Mouse (Mus musculus): Measurements from ENCODE around the gene Arnt. TPM values are rescaled to one million over a fixed set of nuclear protein-coding genes. Genes with fewer than 3 reads are reported as not detected.

Gene Arnt
- total and polyA plus RNA-seq, 2 experiments from 2014 or later: 11.6 to 16.0 TPM

- Histone ChIP-seq H3K4me3 (ENCODE audit: low read length) (no peak overlapping the region), H3K27me3 (ENCODE audit: insufficient read depth, low read length) (no peaks in the 10 kb centered on the region), H3K4me1 (ENCODE audit: insufficient read depth, low read length) (no peaks in the 10 kb centered on the region), H3K27ac (no peak overlapping the region), H3K4me2 (ENCODE audit: low read depth, low read length) (no peak overlapping the region), H3K36me3 (ENCODE audit: insufficient read depth, low read length) (peaks cover 32% of the 10 kb centered on the region; the same call in 1 of the 2 replicates), H3K9ac (replicated peaks; ENCODE audit: low read length) (no peak overlapping the region), H3K9me3 (ENCODE audit: low read length) (no peaks in the 10 kb centered on the region)
- no peak for DNase-seq (ENCODE audit: low spot score)
- 90% methylated on average over 3 of the region's 3 CpGs for WGBS
- no peak for TF ChIP-seq CTCF (IDR thresholded peaks at IDR 0.05; ENCODE audit: low read depth)
- no peak for ATAC-seq
Observed at GRCm38 (mm10) chr3:95450915-95451314, 16.7 kb downstream of the Arnt start.

- ATAC-seq (no peak), DNase-seq (ENCODE audit: low spot score) (no peak)
- no peak for TF ChIP-seq CTCF (IDR thresholded peaks at IDR 0.05; ENCODE audit: low read depth)
- Histone ChIP-seq H3K36me3 (ENCODE audit: insufficient read depth, low read length) (peaks cover 27% of the 10 kb centered on the region; the same call in 1 of the 2 replicates), H3K4me1 (ENCODE audit: insufficient read depth, low read length) (no peaks in the 10 kb centered on the region), H3K9me3 (ENCODE audit: low read length) (no peaks in the 10 kb centered on the region), H3K9ac (replicated peaks; ENCODE audit: low read length) (no peak overlapping the region), H3K4me2 (ENCODE audit: low read depth, low read length) (no peak overlapping the region), H3K4me3 (ENCODE audit: low read length) (no peak overlapping the region), H3K27ac (no peak overlapping the region), H3K27me3 (ENCODE audit: insufficient read depth, low read length) (no peaks in the 10 kb centered on the region)
- WGBS: 99% methylated on average over 5 of the region's 5 CpGs
Observed at GRCm38 (mm10) chr3:95456367-95456766, 22.2 kb downstream of the Arnt start.

GRCm38 (mm10) chr3:95457758-95458157 is 23.6 kb downstream of the Arnt start:
- ATAC-seq (no peak), DNase-seq (ENCODE audit: low spot score) (no peak)
- Histone ChIP-seq H3K4me2 (ENCODE audit: low read depth, low read length) (no peak overlapping the region), H3K27ac (no peak overlapping the region), H3K9ac (replicated peaks; ENCODE audit: low read length) (no peak overlapping the region), H3K27me3 (ENCODE audit: insufficient read depth, low read length) (no peaks in the 10 kb centered on the region), H3K4me1 (ENCODE audit: insufficient read depth, low read length) (no peaks in the 10 kb centered on the region), H3K36me3 (ENCODE audit: insufficient read depth, low read length) (peaks cover 23% of the 10 kb centered on the region; the same call in 1 of the 2 replicates), H3K4me3 (ENCODE audit: low read length) (no peak overlapping the region), H3K9me3 (ENCODE audit: low read length) (no peaks in the 10 kb centered on the region)
- WGBS: 85% methylated on average over 3 of the region's 3 CpGs
- no peak for TF ChIP-seq CTCF (IDR thresholded peaks at IDR 0.05; ENCODE audit: low read depth)

GRCm38 (mm10) chr3:95459381-95459780 is 25.2 kb downstream of the Arnt start:
- Histone ChIP-seq H3K36me3 (ENCODE audit: insufficient read depth, low read length) (peaks cover 13% of the 10 kb centered on the region; the same call in 1 of the 2 replicates), H3K4me2 (ENCODE audit: low read depth, low read length) (no peak overlapping the region), H3K4me3 (ENCODE audit: low read length) (no peak overlapping the region), H3K9ac (replicated peaks; ENCODE audit: low read length) (no peak overlapping the region), H3K9me3 (ENCODE audit: low read length) (no peaks in the 10 kb centered on the region), H3K27me3 (ENCODE audit: insufficient read depth, low read length) (no peaks in the 10 kb centered on the region), H3K27ac (no peak overlapping the region), H3K4me1 (ENCODE audit: insufficient read depth, low read length) (no peaks in the 10 kb centered on the region)
- DNase-seq (ENCODE audit: low spot score) (no peak), ATAC-seq (no peak)
- 78% methylated on average over 1 of the region's 1 CpGs for whole genome bisulfite sequencing
- no peak for TF ChIP-seq CTCF (IDR thresholded peaks at IDR 0.05; ENCODE audit: low read depth)

GRCm38 (mm10) chr3:95463852-95464251 is 29.7 kb downstream of the Arnt start:
- H3K36me3 ChIP-seq (ENCODE audit: insufficient read depth, low read length): peaks cover 18% of the 10 kb centered on the region; the same call in 1 of the 2 replicates
- no peaks in the 10 kb centered on the region for H3K9me3 ChIP-seq (ENCODE audit: low read length)
- H3K27ac ChIP-seq: no peak overlapping the region
- no peak for ATAC-seq
- no peak for TF ChIP-seq CTCF (IDR thresholded peaks at IDR 0.05; ENCODE audit: low read depth)
- no peak overlapping the region for H3K9ac ChIP-seq (replicated peaks; ENCODE audit: low read length)
- no peak for DNase-seq (ENCODE audit: low spot score)
- H3K4me1 ChIP-seq (ENCODE audit: insufficient read depth, low read length): no peaks in the 10 kb centered on the region
- H3K4me2 ChIP-seq (ENCODE audit: low read depth, low read length): no peak overlapping the region
- H3K27me3 ChIP-seq (ENCODE audit: insufficient read depth, low read length): no peaks in the 10 kb centered on the region
- no peak overlapping the region for H3K4me3 ChIP-seq (ENCODE audit: low read length)

GRCm38 (mm10) chr3:95478966-95479365 is 44.8 kb downstream of the Arnt start:
- Histone ChIP-seq H3K4me1 (ENCODE audit: insufficient read depth, low read length) (no peaks in the 10 kb centered on the region), H3K4me3 (ENCODE audit: low read length) (no peak overlapping the region), H3K9me3 (ENCODE audit: low read length) (no peaks in the 10 kb centered on the region), H3K27me3 (ENCODE audit: insufficient read depth, low read length) (no peaks in the 10 kb centered on the region), H3K36me3 (ENCODE audit: insufficient read depth, low read length) (peaks cover 62% of the 10 kb centered on the region), H3K27ac (no peak overlapping the region), H3K4me2 (ENCODE audit: low read depth, low read length) (no peak overlapping the region), H3K9ac (replicated peaks; ENCODE audit: low read length) (no peak overlapping the region)
- TF ChIP-seq CTCF (IDR thresholded peaks at IDR 0.05; ENCODE audit: low read depth): no peak
- no peak for DNase-seq (ENCODE audit: low spot score)
- WGBS: 92% methylated on average over 1 of the region's 1 CpGs
- ATAC-seq: no peak

- ATAC-seq: no peak
- H3K4me2 ChIP-seq (ENCODE audit: low read depth, low read length): no peak overlapping the region
- no peak overlapping the region for H3K27ac ChIP-seq
- no peaks in the 10 kb centered on the region for H3K9me3 ChIP-seq (ENCODE audit: low read length)
- DNase-seq (ENCODE audit: low spot score): no peak
- H3K4me1 ChIP-seq (ENCODE audit: insufficient read depth, low read length): no peaks in the 10 kb centered on the region
- H3K27me3 ChIP-seq (ENCODE audit: insufficient read depth, low read length): no peaks in the 10 kb centered on the region
- H3K9ac ChIP-seq (replicated peaks; ENCODE audit: low read length): no peak overlapping the region
- TF ChIP-seq CTCF (IDR thresholded peaks at IDR 0.05; ENCODE audit: low read depth): no peak
- WGBS: 91% methylated on average over 2 of the region's 2 CpGs
- H3K4me3 ChIP-seq (ENCODE audit: low read length): no peak overlapping the region
- H3K36me3 ChIP-seq (ENCODE audit: insufficient read depth, low read length): peaks cover 52% of the 10 kb centered on the region
Observed at GRCm38 (mm10) chr3:95486421-95486820, 52.2 kb downstream of the Arnt start.
